Mouse (Mus musculus): ENCODE measurements around the gene Prkar1b. TPM values are rescaled to one million over a fixed set of nuclear protein-coding genes. Genes with fewer than 3 reads are reported as not detected.

Gene Prkar1b
- polyA plus RNA-seq, 1 experiment: 1.0 TPM

DNA sequence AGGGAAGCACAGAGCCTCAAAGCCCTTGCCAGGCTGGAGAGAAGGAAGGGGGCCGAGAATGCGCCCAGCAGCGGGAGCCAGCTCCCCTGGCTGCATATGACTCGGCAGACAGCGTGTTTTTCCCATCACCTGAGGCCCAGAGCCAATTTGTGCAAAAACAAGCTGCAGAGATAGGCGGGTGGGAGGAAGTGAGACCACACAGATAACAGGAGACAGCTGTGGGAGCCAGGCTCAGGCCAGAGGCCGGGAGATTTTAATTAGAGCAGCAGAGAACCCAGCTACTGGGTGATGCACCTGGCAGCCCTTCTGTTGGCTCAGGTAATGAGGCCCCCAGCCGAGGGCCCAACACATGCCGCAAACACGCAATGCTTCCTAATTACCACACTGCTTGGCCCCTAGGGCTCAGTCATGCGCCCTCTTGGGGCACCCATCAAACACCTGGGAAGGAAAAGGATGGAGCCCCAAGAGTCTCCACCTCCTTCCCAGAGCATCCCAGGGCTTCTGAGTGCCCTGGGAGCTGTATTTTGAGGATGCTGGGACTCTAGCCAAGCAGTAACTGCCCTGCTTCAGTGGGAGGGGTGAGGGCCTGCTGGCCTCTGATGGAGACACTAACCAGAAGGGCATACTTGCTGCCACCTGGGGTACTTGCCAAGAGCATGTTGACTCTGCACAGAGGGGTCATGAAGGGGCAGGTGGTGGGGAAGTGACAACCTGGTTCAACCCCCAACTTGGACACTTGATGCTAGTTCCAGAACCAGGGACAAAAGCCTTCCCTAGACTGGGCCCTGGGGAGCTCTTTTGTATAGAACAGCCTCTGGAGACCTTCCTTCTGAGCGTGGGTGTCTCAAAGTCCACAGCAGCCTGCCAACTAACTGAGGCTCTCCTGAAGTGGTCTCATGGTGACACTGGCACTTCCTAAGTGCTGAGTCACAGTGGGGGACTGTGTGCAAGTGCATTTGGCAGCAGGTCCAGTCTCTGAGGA, 50.5 kb downstream of the Prkar1b start:
- 0 out of 2 replicates have a peak, but pooled peaks cover 4% of the 10 kb centered on the region for H3K4me1 ChIP-seq (ENCODE audit: control insufficient read depth, insufficient read depth, insufficient read length, low read length)
- H3K4me3 ChIP-seq (ENCODE audit: insufficient read depth, low read depth, low read length): no peak overlapping the region
- H3K27ac ChIP-seq (replicated peaks; ENCODE audit: low read depth, low read length): no peak overlapping the region

DNA sequence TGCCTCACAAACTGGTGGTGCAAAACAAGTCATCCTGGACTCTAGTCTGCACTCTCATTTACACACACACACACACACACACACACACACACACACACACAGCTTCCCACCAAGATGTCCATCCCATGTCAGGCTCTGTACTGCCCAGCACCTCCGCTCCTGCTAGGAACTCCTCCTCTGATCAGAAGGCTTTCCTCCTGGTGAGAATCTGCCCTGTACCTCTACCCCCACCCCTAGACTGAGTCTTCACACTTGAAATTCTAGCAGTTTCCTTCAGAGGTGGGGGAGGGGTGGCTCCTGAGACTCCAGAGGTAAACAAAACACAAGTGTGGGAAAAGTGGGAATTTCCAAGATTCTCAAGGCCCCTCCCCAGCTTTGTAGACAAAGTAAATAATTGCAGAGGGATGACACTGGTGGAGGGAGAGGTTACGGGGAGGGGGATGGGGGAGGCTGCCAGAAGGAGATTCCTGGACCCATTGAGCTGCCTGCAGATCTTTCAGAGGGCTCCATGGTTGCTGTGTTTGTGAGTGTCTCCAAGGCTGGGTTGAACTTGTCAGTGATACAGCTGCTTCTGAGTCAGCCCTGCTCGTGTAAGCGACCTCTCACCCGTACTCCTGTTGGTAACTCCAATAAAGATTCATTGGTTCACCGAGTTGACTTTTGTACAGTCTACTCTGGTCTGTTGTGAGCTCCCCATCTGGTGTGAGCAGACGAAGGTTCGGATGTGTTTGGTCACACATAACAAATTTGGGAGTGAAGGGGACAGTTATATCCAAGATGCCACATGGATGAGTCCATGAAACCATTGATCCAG, 54.3 kb downstream of the Prkar1b start:
- no peak overlapping the region for H3K4me3 ChIP-seq (ENCODE audit: insufficient read depth, low read depth, low read length)
- H3K27ac ChIP-seq (replicated peaks; ENCODE audit: low read depth, low read length): no peak overlapping the region
- H3K4me1 ChIP-seq (ENCODE audit: control insufficient read depth, insufficient read depth, insufficient read length, low read length): 0 out of 2 replicates have a peak, but pooled peaks cover 4% of the 10 kb centered on the region

DNA sequence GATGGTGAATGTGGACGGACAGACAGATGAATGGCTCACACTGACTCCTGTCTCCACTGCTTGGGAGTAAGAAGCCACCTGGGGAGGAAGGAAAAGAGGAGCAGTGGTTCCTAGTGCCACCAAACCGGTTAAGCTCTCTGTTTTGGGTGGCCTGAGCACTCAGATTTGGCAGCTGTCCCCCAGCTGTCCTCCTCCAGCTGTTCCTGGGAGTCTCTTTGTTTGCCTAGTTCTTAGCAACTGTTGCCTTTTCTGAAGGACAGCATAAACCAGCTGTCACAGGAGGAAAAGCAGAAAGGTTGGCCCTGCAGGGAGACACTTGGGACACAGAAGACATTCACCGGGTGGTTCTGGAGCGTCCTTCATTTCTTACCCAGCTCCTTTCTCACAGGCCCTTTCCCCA, 56.3 kb downstream of the Prkar1b start:
- Histone ChIP-seq H3K27ac (replicated peaks; ENCODE audit: low read depth, low read length) (no peak overlapping the region), H3K4me1 (ENCODE audit: control insufficient read depth, insufficient read depth, insufficient read length, low read length) (no peaks in the 10 kb centered on the region), H3K4me3 (ENCODE audit: insufficient read depth, low read depth, low read length) (no peak overlapping the region)

DNA sequence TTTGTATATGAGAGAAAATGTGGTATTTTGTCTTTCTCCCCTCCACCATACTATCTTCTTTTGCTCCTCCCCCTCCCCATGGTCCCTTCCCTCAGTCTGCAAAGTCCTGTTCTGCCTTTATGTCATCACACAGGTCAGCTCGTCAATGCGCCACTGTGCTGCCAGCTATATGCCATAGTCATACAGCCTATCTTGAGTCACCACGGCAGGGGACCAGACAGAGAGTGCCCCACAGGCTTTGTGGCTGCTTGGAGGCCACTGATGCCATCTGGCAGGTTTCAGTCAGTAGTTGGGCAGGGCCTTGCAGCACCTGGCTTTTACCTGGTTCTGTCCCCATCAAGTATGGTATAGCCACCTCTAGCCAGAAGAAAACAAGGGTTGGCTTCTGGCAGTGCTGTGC, 58.1 kb downstream of the Prkar1b start:
- H3K4me1 ChIP-seq (ENCODE audit: control insufficient read depth, insufficient read depth, insufficient read length, low read length): no peaks in the 10 kb centered on the region
- no peak overlapping the region for H3K27ac ChIP-seq (replicated peaks; ENCODE audit: low read depth, low read length)

DNA sequence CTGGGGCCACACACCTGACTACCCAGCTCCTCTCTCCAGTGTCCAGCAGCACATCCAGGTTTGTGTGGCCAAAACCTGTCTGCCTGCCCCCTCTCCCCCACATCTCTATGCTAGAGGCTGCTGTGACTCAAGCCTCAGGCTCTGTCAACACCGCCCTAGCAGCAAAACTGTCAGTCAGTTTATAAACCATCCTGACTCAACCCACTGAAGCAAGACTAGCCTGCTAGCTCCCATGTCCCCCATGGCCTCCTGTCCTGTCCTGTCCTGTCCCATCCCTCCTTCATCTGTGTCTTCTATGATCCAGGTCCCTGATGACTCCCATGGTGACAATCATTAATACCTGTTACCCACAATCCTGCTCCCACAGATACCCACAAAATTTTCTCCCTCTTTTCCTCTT, 59.6 kb downstream of the Prkar1b start:
- H3K4me1 ChIP-seq (ENCODE audit: control insufficient read depth, insufficient read depth, insufficient read length, low read length): no peaks in the 10 kb centered on the region
- H3K27ac ChIP-seq (replicated peaks; ENCODE audit: low read depth, low read length): no peak overlapping the region
- H3K4me3 ChIP-seq (ENCODE audit: insufficient read depth, low read depth, low read length): no peak overlapping the region

More for the DNA sequence above, 58.1 kb downstream of the Prkar1b start:
- H3K4me3 ChIP-seq (ENCODE audit: insufficient read depth, low read depth, low read length): no peak overlapping the region

DNA sequence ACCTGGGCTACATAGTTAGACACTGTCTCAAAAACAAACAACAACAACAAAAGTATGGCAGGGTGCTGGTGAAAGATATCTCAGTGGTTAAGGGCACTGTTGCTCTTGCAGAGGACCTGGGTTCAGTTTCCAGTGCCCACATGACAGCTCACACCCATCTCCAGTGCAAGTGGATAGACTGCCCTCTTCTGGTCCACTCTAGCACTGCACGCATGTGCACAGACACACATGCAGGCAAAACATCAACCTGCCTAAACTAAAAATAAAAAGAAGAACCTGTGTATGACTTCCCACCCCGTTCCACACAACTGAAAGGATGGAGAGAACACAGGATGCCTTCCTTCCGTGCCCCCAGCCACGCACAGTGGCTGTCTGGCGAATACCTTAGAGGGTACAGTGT, 61.6 kb downstream of the Prkar1b start:
- Histone ChIP-seq H3K27ac (replicated peaks; ENCODE audit: low read depth, low read length) (no peak overlapping the region), H3K4me3 (ENCODE audit: insufficient read depth, low read depth, low read length) (no peak overlapping the region), H3K4me1 (ENCODE audit: control insufficient read depth, insufficient read depth, insufficient read length, low read length) (peaks cover 4% of the 10 kb centered on the region)

DNA sequence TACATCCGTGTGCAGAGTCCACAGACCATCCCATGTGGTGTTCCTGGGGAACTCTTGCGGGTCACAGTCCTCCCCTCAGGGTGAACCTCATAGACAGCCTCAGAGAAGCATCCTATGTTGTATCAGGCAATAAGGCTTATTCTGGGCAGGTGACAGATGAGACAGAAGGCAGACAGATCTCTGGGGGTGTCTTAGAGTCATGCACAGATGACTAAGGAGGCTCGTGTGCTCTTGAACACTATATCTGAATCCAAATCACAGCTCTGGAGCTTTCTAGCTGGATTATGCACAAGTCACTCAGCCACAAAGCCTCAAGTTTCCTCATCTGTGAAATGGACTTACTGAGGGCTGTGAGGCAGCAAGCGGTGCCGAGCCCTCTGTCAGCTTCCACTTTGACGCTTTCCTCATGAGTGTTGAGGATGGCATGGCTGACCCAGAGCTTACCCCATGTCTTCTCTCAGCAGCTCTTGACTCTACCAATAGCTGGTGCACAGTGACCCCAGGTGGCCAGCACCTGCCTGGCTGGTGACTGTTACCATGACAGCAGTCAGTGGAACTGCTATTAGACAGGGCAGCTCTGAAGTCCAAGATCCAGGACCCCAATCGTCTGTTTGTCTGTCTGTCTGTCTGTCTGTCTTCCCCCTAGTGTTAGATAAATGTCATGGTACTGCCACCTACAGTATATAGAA, 64.8 kb downstream of the Prkar1b start:
- H3K4me1 ChIP-seq (ENCODE audit: control insufficient read depth, insufficient read depth, insufficient read length, low read length): peaks cover 4% of the 10 kb centered on the region
- no peak overlapping the region for H3K27ac ChIP-seq (replicated peaks; ENCODE audit: low read depth, low read length)
- H3K4me3 ChIP-seq (ENCODE audit: insufficient read depth, low read depth, low read length): no peak overlapping the region

DNA sequence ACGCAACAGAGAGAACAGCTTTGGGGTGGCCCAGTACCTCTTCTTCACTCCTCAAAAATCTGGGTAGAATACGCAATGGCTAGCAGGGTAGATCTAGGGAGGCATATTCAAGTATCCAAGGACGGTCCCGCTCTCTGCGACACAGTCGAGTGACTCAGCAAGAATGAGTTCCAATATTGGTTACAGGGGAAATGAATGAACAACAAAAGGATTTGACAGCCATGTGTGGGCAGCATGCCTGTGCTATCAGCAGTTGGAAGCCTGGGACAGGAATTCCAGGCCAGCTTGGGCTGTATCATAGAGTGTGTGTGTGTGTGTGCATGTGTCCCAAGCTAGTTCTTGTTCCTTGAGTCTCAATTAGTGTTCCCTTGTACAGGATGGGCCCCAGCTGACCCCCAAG, 65.5 kb downstream of the Prkar1b start:
- Histone ChIP-seq H3K4me1 (ENCODE audit: control insufficient read depth, insufficient read depth, insufficient read length, low read length) (peaks cover 4% of the 10 kb centered on the region), H3K4me3 (ENCODE audit: insufficient read depth, low read depth, low read length) (no peak overlapping the region), H3K27ac (replicated peaks; ENCODE audit: low read depth, low read length) (no peak overlapping the region)

DNA sequence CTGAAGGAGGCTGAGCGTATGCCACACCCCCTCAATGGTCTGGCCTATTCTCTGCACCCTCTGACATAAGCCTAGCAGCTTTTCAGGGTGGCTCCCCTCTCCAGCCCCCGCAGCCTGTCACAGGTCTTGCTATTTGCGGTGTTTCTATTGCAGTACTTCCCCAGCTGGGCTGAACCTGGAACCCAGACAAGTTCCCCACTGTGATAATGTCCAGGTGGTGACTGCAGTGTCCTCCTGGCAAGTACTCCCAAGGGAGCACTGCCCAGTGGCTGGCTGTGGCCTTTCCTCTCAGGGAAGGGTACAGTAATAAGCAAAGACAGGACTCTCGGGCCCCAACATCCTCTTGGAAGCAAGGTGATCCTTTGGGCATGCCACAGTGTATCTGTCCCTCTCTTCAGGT, 66.0 kb downstream of the Prkar1b start:
- no peak overlapping the region for H3K27ac ChIP-seq (replicated peaks; ENCODE audit: low read depth, low read length)
- no peak overlapping the region for H3K4me3 ChIP-seq (ENCODE audit: insufficient read depth, low read depth, low read length)
- H3K4me1 ChIP-seq (ENCODE audit: control insufficient read depth, insufficient read depth, insufficient read length, low read length): peaks cover 4% of the 10 kb centered on the region

DNA sequence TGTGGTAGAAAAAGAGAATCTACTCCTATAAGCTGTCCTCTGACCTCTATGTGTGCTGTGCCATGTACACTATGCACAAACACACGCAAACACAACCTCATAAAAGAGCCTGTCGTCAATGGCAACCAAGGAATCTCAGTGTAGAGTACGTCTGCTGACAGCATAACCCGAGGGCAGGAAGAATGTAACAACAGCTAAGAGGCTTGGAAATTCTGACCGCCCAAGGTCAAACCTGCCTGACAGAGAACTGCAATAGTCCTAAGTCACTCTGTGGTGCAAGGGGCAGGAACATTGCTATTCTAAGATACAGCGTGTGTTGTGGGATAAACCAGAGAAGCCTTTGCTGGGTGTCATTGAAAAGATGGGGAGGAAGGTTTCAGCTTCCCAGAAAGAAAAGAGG, 68.4 kb downstream of the Prkar1b start:
- no peak overlapping the region for H3K4me3 ChIP-seq (ENCODE audit: insufficient read depth, low read depth, low read length)
- H3K27ac ChIP-seq (replicated peaks; ENCODE audit: low read depth, low read length): no peak overlapping the region
- peaks cover 4% of the 10 kb centered on the region for H3K4me1 ChIP-seq (ENCODE audit: control insufficient read depth, insufficient read depth, insufficient read length, low read length)

DNA sequence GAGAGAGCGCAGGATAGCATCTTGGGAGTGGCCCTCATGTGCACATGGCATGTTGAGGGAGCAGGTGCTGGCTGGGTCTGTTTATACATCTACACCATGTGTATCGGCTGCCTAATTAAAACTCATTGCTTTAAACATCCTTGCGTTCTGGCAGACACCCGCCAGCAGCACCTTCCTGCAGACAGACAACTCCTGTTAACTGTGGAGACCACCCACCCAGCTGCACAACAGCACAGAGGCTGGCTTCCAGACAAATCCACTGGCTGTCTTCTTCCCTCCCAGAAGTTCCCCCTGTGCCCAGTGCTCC, 71.7 kb downstream of the Prkar1b start:
- Histone ChIP-seq H3K27ac (replicated peaks; ENCODE audit: low read depth, low read length) (no peak overlapping the region), H3K4me3 (ENCODE audit: insufficient read depth, low read depth, low read length) (no peak overlapping the region), H3K4me1 (ENCODE audit: control insufficient read depth, insufficient read depth, insufficient read length, low read length) (no peaks in the 10 kb centered on the region)

DNA sequence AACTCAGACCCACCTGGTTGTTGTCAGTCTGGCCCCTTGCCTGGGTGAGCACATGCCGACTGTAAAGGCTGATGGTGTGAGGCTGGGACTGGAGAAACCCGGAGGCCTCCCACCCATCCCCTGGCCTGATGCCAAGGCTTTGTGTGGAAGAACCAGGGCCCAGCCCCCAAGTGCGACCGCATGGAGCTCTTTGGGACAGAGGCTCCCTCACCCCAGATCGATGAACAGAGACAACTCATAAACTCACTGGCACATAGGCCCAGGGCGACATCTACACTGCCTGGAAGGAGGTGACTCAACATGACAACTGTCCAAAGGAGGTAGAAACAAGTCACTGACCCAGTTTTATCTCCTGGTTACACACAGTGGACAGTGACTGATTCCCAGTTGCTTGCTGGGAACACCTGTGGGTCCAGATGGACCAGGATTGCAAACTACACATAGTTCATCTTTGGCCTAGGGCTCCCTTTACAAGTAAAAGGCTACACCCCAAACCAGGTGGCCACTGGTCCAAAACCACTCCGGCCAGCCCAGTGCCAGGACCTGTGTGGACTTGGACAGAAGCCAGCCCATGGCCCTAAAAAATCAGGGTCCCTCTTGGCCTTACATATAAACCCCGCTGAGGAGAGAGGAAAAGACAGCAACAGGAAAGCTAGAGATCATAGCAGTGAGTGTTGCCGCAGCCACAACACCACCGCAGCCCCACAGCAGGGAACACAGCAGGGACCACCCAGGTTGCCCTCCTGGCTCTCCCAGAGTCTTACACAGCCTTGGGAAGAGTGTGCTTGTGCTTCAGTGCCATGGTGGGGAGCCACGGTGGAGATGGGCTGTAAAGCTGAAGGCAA, 72.3 kb downstream of the Prkar1b start:
- Histone ChIP-seq H3K27ac (replicated peaks; ENCODE audit: low read depth, low read length) (no peak overlapping the region), H3K4me1 (ENCODE audit: control insufficient read depth, insufficient read depth, insufficient read length, low read length) (no peaks in the 10 kb centered on the region), H3K4me3 (ENCODE audit: insufficient read depth, low read depth, low read length) (no peak overlapping the region)

DNA sequence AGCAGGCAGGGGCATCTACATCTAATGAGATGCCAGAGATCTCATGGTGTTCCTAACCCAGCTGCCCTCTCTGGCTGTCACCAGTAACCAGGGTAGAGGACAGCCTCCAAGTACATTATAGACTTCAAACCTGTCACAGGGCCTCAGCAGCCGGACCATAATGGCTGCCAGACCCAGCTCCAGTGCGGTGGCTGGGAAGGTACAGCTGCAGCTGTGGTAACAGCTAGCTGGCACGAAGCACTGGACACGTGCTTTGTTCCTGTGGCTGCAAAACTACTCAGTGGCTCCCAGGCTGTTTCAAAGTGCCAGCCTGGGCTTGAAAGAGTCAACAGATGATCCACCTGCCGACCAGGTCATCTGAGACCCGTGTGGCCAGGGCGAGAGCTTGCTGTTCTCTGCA, 73.4 kb downstream of the Prkar1b start:
- no peaks in the 10 kb centered on the region for H3K4me1 ChIP-seq (ENCODE audit: control insufficient read depth, insufficient read depth, insufficient read length, low read length)
- H3K4me3 ChIP-seq (ENCODE audit: insufficient read depth, low read depth, low read length): no peak overlapping the region
- no peak overlapping the region for H3K27ac ChIP-seq (replicated peaks; ENCODE audit: low read depth, low read length)

DNA sequence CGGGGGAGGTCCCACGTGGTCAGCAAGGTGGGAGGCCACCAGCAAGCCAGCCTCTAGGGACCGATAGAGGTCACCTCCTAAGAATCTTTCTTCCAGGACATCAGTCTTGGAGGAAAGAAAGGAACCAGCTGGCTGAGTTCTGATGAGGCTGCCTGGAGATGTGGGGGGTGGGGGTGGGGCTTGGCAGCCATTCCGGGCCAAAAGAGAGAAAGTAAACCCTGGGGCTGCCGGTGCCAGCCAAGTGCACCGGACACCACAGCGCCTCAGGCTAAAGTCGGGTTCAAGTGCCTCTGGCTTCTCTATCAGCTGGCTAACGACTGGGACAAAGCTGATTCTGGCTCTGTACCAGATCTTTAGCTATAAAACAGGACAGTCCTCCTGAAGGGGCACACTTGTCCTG, 74.0 kb downstream of the Prkar1b start:
- H3K4me3 ChIP-seq (ENCODE audit: insufficient read depth, low read depth, low read length): no peak overlapping the region
- no peak overlapping the region for H3K27ac ChIP-seq (replicated peaks; ENCODE audit: low read depth, low read length)
- H3K4me1 ChIP-seq (ENCODE audit: control insufficient read depth, insufficient read depth, insufficient read length, low read length): no peaks in the 10 kb centered on the region

All from brown adipose tissue, adult 24 weeks (tissue).